Mouse (Mus musculus): Measurements from ENCODE around the gene Pbld2. TPM values are rescaled to one million over a fixed set of nuclear protein-coding genes. Genes with fewer than 3 reads are reported as not detected.

The Pbld2 gene
- polyA plus RNA-seq, 1 experiment from 2014 or later, result 1.1 TPM

DNA sequence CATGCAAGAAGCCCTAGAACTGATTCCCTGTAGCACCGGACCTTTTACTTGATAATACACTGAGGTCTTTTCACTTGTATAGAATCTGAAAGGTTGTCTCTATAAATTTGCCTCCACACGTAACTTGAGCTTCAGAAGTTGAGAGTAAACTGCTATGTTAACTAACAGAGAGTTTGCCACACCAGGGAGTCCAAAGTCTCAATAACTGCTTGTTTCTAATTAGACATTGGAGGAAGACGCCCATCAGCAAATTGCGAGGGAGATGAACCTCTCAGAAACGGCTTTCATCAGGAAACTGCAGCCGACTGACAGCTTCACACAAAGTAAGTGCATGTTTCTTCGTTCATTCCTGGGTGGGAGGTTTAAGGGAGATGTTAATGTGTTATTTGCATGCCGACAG lies 41.4 kb downstream of the Pbld2 start:
- Histone ChIP-seq H3K4me1 (no peaks in the 10 kb centered on the region), H3K27ac (no peak overlapping the region), H3K27me3 (no peaks in the 10 kb centered on the region), H3K9me3 (no peaks in the 10 kb centered on the region), H3K36me3 (no peaks in the 10 kb centered on the region), H3K4me2 (no peak overlapping the region), H3K4me3 (no peak overlapping the region), H3K9ac (no peak overlapping the region)
- no peak for ATAC-seq (ENCODE audit: insufficient number of reproducible peaks, insufficient read depth, low FRiP score, low TSS enrichment, low read depth)
- 48% methylated on average over 8 of the region's 8 CpGs for WGBS

DNA sequence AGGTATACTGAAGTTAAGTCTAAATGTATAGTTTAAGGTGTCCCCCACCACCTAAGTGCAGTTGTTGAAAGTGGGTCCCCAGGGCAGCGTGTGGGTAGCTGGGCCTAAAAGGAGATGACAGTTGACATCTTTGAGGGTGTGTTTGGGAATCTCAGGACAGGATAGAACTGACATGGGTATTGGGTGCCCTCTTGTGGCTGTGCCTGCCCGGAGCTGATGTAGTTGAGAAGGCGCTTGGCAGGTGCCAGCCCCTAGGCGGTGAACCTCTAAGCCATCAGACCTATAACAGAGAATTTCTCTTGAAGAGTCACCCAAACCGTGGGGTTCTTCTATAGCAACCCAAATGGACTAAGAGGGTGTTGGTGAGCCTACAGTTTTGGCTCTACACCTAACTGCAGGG lies 41.9 kb downstream of the Pbld2 start:
- 5% methylated on average over 5 of the region's 5 CpGs for WGBS
- H3K4me3 ChIP-seq, result no peak overlapping the region
- no peak overlapping the region for H3K27ac ChIP-seq
- H3K4me1 ChIP-seq, result no peaks in the 10 kb centered on the region
- no peaks in the 10 kb centered on the region for H3K36me3 ChIP-seq
- no peaks in the 10 kb centered on the region for H3K27me3 ChIP-seq
- no peak for ATAC-seq (ENCODE audit: insufficient number of reproducible peaks, insufficient read depth, low FRiP score, low TSS enrichment, low read depth)
- no peaks in the 10 kb centered on the region for H3K9me3 ChIP-seq
- no peak overlapping the region for H3K9ac ChIP-seq
- H3K4me2 ChIP-seq, result no peak overlapping the region

GRCm38 (mm10) chr10:63086304-63086703 lies 62.2 kb downstream of the Pbld2 start:
- Histone ChIP-seq H3K4me1 (peaks cover 13% of the 10 kb centered on the region), H3K9ac (no peak overlapping the region), H3K27ac (no peak overlapping the region), H3K9me3 (no peaks in the 10 kb centered on the region), H3K4me3 (no peak overlapping the region), H3K4me2 (no peak overlapping the region), H3K27me3 (peaks cover 13% of the 10 kb centered on the region), H3K36me3 (no peaks in the 10 kb centered on the region)
- 87% methylated on average over 10 of the region's 10 CpGs for WGBS
- no peak for ATAC-seq (ENCODE audit: insufficient number of reproducible peaks, insufficient read depth, low FRiP score, low TSS enrichment, low read depth)

DNA sequence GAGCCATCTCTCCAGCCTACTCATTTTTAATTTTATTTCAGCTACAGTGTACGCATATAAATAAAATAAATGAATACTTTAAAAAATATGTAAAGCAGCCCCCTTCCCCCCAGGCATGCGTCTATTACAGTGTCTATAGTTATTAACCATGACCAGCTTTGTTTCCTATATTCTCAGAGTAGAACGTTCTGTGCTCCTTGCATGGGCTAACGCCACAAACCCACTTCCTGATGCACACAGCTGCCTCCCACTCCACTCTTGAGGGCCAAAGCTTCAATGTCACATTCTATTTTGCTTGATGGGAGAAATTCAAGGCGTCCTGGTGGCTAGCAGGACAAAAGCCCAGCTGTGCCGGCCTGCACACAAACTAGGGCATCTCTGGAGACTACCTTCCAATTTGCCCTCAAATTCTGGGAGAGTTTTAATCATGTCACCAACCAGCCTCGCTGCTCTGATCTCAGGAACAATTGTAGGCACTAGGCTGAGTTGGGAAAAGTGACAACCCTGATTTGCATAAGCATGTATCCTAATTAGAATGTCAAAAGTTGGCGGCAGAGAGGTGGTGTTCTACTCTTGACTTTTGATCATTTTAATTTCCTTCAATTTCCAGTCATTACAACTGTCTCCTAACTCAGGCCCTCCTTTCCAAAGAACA lies 65.1 kb downstream of the Pbld2 start:
- Histone ChIP-seq H3K4me3 (peak overlapping the region; percentile 37), H3K27ac (no peak overlapping the region), H3K9me3 (no peaks in the 10 kb centered on the region), H3K9ac (peak overlapping the region; percentile 70), H3K4me1 (peaks cover 13% of the 10 kb centered on the region), H3K36me3 (no peaks in the 10 kb centered on the region), H3K4me2 (peak overlapping the region; percentile 66), H3K27me3 (peaks cover 13% of the 10 kb centered on the region)
- 23% methylated on average over 8 of the region's 8 CpGs for WGBS
- ATAC-seq (ENCODE audit: insufficient number of reproducible peaks, insufficient read depth, low FRiP score, low TSS enrichment, low read depth), result no peak

- Histone ChIP-seq H3K36me3 (no peaks in the 10 kb centered on the region), H3K9me3 (no peaks in the 10 kb centered on the region), H3K4me1 (peaks cover 13% of the 10 kb centered on the region), H3K4me3 (peak overlapping the region; percentile 37), H3K4me2 (peak overlapping the region; percentile 66), H3K27me3 (peaks cover 13% of the 10 kb centered on the region), H3K27ac (no peak overlapping the region), H3K9ac (peak overlapping the region; percentile 70)
- 3% methylated on average over 26 of the region's 26 CpGs for WGBS
- no peak for ATAC-seq (ENCODE audit: insufficient number of reproducible peaks, insufficient read depth, low FRiP score, low TSS enrichment, low read depth)
These were observed 65.8 kb downstream of the Pbld2 start for GRCm38 (mm10) chr10:63089758-63090571.

DNA sequence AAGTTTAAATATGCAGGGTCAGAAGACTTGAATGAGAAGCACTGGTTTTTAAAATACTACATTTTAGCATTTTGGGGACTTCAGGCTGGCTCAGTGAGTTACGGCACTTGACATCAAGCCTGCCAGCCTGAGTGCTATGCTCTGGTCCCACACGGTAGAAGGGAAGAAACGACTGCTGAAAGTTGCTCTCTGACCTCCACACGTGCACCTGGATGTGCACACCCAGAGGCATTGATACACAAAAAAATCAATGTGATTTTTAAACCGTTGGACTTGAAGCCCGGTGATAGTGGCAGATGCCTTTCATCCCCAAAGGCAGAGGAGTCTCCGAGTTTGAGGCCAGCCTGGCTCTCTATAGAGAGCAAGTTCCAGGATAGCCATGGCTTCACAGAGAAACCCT lies 67.8 kb downstream of the Pbld2 start:
- Histone ChIP-seq H3K36me3 (no peaks in the 10 kb centered on the region), H3K4me2 (no peak overlapping the region), H3K4me1 (peaks cover 13% of the 10 kb centered on the region), H3K9me3 (no peaks in the 10 kb centered on the region), H3K27me3 (peaks cover 13% of the 10 kb centered on the region), H3K9ac (no peak overlapping the region), H3K27ac (no peak overlapping the region), H3K4me3 (no peak overlapping the region)
- no peak for ATAC-seq (ENCODE audit: insufficient number of reproducible peaks, insufficient read depth, low FRiP score, low TSS enrichment, low read depth)
- WGBS, result 66% methylated on average over 7 of the region's 7 CpGs

- Histone ChIP-seq H3K4me1 (peaks cover 13% of the 10 kb centered on the region), H3K27me3 (peaks cover 20% of the 10 kb centered on the region), H3K4me3 (no peak overlapping the region), H3K9me3 (no peaks in the 10 kb centered on the region), H3K9ac (no peak overlapping the region), H3K27ac (no peak overlapping the region), H3K4me2 (no peak overlapping the region), H3K36me3 (no peaks in the 10 kb centered on the region)
- no peak for ATAC-seq (ENCODE audit: insufficient number of reproducible peaks, insufficient read depth, low FRiP score, low TSS enrichment, low read depth)
- WGBS, result 70% methylated on average over 10 of the region's 10 CpGs
These were observed 68.8 kb downstream of the Pbld2 start for GRCm38 (mm10) chr10:63092616-63093550.

DNA sequence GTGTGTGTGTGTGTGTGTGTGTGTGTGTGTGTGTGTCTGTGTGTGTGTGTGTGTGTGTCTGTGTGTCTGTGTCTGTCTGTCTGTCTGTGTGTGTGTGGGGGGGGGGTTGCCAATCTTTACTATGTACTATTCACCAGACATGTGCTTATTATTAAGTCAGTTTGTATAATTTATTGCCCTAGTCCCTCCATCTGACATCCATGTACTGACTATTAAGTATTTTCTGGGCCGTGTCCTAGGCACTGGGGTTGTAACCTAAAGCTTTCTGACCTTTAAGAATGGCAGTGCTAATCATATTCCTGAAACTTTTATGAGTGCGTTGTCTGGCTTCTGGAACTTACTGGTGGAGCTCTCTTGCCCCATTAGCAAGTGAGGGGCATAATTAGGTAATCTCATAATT lies 72.6 kb downstream of the Pbld2 start:
- H3K27me3 ChIP-seq, result peaks cover 44% of the 10 kb centered on the region
- peaks cover 10% of the 10 kb centered on the region; the same call in 1 of the 2 replicates for H3K4me1 ChIP-seq
- 48% methylated on average over 2 of the region's 2 CpGs for WGBS
- no peak overlapping the region for H3K4me3 ChIP-seq
- H3K9me3 ChIP-seq, result no peaks in the 10 kb centered on the region
- no peak overlapping the region for H3K9ac ChIP-seq
- H3K36me3 ChIP-seq, result no peaks in the 10 kb centered on the region
- no peak overlapping the region for H3K4me2 ChIP-seq
- H3K27ac ChIP-seq, result no peak overlapping the region
- no peak for ATAC-seq (ENCODE audit: insufficient number of reproducible peaks, insufficient read depth, low FRiP score, low TSS enrichment, low read depth)

GRCm38 (mm10) chr10:63098191-63098590 lies 74.1 kb downstream of the Pbld2 start:
- WGBS, result 65% methylated on average over 12 of the region's 12 CpGs

DNA sequence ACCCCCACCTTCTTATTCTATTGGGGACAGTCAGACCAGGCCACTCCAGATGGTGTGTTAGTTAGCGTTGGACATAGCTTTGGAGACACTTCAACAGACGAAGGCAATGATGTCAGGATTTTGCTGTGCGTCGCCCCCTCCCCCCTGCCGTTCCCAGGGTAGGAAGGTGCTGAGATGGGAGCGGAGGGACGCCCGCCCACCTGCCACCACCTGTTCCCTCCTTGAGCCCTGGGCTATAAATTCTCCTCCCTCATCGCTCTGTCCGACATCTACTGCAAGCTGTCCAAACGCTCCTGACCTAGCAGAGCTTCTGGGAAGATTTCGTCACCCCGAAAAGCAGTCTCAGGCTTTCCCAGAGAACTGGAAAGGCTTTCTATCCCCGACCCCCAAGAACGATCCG lies 75.4 kb downstream of the Pbld2 start, which contains the start of gene Atoh7:
Atoh7 (plus strand) TSS at position 131 of the 400 bp plus-strand sequence.
- Histone ChIP-seq H3K27ac (no peak within 1 kb of the TSS), H3K9ac (peak within 1 kb of the TSS; percentile 72), H3K4me2 (peak within 1 kb of the TSS; percentile 94), H3K27me3 (peaks cover 47% of the 10 kb centered on the region), H3K4me3 (peak within 1 kb of the TSS; percentile 56), H3K36me3 (no peaks in the 10 kb centered on the region), H3K9me3 (no peaks in the 10 kb centered on the region), H3K4me1 (peaks cover 10% of the 10 kb centered on the region; the same call in 1 of the 2 replicates)
- 4% methylated on average over 16 of the region's 16 CpGs for WGBS
- no peak for ATAC-seq (ENCODE audit: insufficient number of reproducible peaks, insufficient read depth, low FRiP score, low TSS enrichment, low read depth)

More at GRCm38 (mm10) chr10:63098191-63098590, 74.1 kb downstream of the Pbld2 start:
- H3K27me3 ChIP-seq, result peaks cover 47% of the 10 kb centered on the region
- no peak overlapping the region for H3K4me3 ChIP-seq
- H3K4me1 ChIP-seq, result peaks cover 10% of the 10 kb centered on the region; the same call in 1 of the 2 replicates
- H3K27ac ChIP-seq, result no peak overlapping the region
- no peak overlapping the region for H3K9ac ChIP-seq
- no peak for ATAC-seq (ENCODE audit: insufficient number of reproducible peaks, insufficient read depth, low FRiP score, low TSS enrichment, low read depth)
- H3K4me2 ChIP-seq, result no peak overlapping the region
- H3K36me3 ChIP-seq, result no peaks in the 10 kb centered on the region
- H3K9me3 ChIP-seq, result no peaks in the 10 kb centered on the region

DNA sequence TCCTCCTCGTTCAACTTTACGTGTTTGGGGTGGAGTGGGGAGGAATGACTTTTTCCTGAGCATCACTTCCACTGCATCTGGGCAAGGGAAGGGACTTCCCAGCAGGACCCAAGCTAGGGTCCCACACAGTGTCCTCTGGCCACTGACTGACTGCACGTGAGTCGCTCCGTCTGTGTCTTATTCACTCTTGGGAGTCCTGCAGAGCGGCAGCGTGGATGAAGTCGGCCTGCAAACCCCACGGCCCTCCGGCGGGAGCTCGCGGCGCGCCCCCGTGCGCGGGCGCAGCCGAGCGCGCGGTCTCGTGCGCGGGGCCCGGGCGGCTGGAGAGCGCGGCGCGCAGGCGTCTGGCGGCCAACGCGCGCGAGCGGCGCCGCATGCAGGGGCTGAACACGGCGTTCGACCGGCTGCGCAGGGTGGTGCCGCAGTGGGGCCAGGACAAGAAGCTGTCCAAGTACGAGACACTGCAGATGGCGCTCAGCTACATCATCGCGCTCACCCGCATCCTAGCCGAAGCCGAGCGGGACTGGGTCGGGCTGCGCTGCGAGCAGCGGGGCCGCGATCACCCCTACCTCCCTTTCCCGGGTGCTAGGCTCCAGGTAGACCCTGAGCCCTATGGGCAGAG lies 75.9 kb downstream of the Pbld2 start:
- Histone ChIP-seq H3K9me3 (no peaks in the 10 kb centered on the region), H3K4me3 (peak overlapping the region; percentile 56), H3K36me3 (no peaks in the 10 kb centered on the region), H3K27me3 (peaks cover 47% of the 10 kb centered on the region), H3K4me2 (peak overlapping the region; percentile 94), H3K4me1 (peaks cover 10% of the 10 kb centered on the region; the same call in 1 of the 2 replicates), H3K27ac (no peak overlapping the region), H3K9ac (peak overlapping the region; percentile 72)
- peak; percentile 48; the same call in 1 of the 2 replicates for ATAC-seq (ENCODE audit: insufficient number of reproducible peaks, insufficient read depth, low FRiP score, low TSS enrichment, low read depth)
- under 1% methylated on average over 60 of the region's 62 CpGs for WGBS
